Comparison of ENCODE assay signal across 8 mouse cellular contexts in genomic region chr7:45135993-45136567, GRCm38 (mm10). TPM values are rescaled to one million over a fixed set of nuclear protein-coding genes. Genes with fewer than 3 reads are reported as not detected.
DNase-seq lines count a peak whose midpoint lies in the region; ATAC-seq lines count a peak whose summit lies in the region.

TSS of gene Gm45713 (minus strand) at chr7:45136231.
TSS of gene Flt3l (minus strand) at chr7:45136432.

- peak; percentile 97 for DNase-seq in NIH3T3 (ENCODE audit: low read depth)
- peak; percentile 94 for DNase-seq in cerebellum, postnatal 14 days
- DNase-seq in frontal cortex, postnatal 14 days (ENCODE audit: low spot score in 2 of 2): peak; percentile 81 to 83
- peak; percentile 77 to 91 for DNase-seq in layer of hippocampus, postnatal 25 days (ENCODE audit: extremely low spot score in 1 of 2, low spot score in 1 of 2)
- peak; percentile 96 for DNase-seq in lung, postnatal 25 days (ENCODE audit: low spot score)
- DNase-seq in retina, adult 2 months (ENCODE audit: low read depth, low spot score): peak; percentile 50
- DNase-seq in thymus, postnatal 25 days: peak; percentile 93

- H3K4me3 ChIP-seq in hindbrain, embryonic 13.5 days: peak within 1 kb of the TSS; percentile 39

- 3% methylated on average over 28 of the region's 29 CpGs for WGBS in hindbrain, embryonic 13.5 days

- H3K27ac ChIP-seq in hindbrain, embryonic 13.5 days: no peak within 1 kb of the TSS

- peak; percentile 78 for ATAC-seq in hindbrain, embryonic 13.5 days (ENCODE audit: low FRiP score)

- H3K4me2 ChIP-seq in hindbrain, embryonic 13.5 days: peak within 1 kb of the TSS; percentile 58

- peak within 1 kb of the TSS; percentile 62 for H3K9ac ChIP-seq in hindbrain, embryonic 13.5 days

- no peaks in the 10 kb centered on the region for H3K36me3 ChIP-seq in hindbrain, embryonic 13.5 days

- H3K4me1 ChIP-seq in hindbrain, embryonic 13.5 days (replicated peaks): peaks cover 12% of the 10 kb centered on the region

- no peaks in the 10 kb centered on the region for H3K9me3 ChIP-seq in hindbrain, embryonic 13.5 days

- peaks cover 35% of the 10 kb centered on the region for H3K27me3 ChIP-seq in hindbrain, embryonic 13.5 days

RNA-seq across cellular contexts. Expression of gene Gm45713, which starts in this region (rescaled TPM):
- polyA plus RNA-seq in hindbrain, embryonic 13.5 days (2015; fragmentation: Nextera tagmentation; extraction: Ambion mirVana): 0.14 TPM in 1 of 2 replicates, not detected in the other
- total RNA-seq in layer of hippocampus, postnatal 25 days (2021): not detected

RNA-seq across cellular contexts. Expression of gene Flt3l, which starts in this region (rescaled TPM):
- 1.4 and 1.6 TPM in 2 replicates for polyA plus RNA-seq in hindbrain, embryonic 13.5 days (2015; fragmentation: Nextera tagmentation; extraction: Ambion mirVana)
- total RNA-seq in layer of hippocampus, postnatal 25 days (2021): 1 to 10 TPM; 4.5 to 8.2 TPM
